Mouse (Mus musculus) CD4-positive, CD25-positive, alpha-beta regulatory T cell (primary cell): Measurements from ENCODE around the gene Erbb3. TPM values are rescaled to one million over a fixed set of nuclear protein-coding genes. Genes with fewer than 3 reads are reported as not detected.

ENCODE experiments used
- polyA plus RNA-seq: library from polyadenylated mRNA; unstranded; fragments of 100-300 nt; shearing (Covaris generic); gene quantifications from one replicate; pipeline ENCODE4 v1.2.1, GENCODE M21; 2017

The Erbb3 gene
- 7.2 TPM for polyA plus RNA-seq

GRCm38 (mm10) chr10:128589464-128590192 lies at the start of gene Erbb3:
Erbb3 (minus strand) TSS chr10:128589652.

GRCm38 (mm10) chr10:128626311-128627310 lies 37.2 kb upstream of the Erbb3 start, which contains the start of gene Rps26:
Rps26 (minus strand) TSS chr10:128626747.

GRCm38 (mm10) chr10:128565788-128566531 lies 23.5 kb downstream of the Erbb3 start, which contains the start of gene Pa2g4:
Pa2g4 (minus strand) TSS chr10:128565987.

GRCm38 (mm10) chr10:128548947-128549681 lies 40.3 kb downstream of the Erbb3 start, which contains the start of gene Rpl41:
Rpl41 (minus strand) TSS chr10:128549305.

GRCm38 (mm10) chr10:128547361-128548032 lies 42.0 kb downstream of the Erbb3 start, which contains the start of gene Zc3h10:
Zc3h10 (minus strand) TSS chr10:128547774.

GRCm38 (mm10) chr10:128525671-128526308 lies 63.7 kb downstream of the Erbb3 start, which contains the start of gene Esyt1:
Esyt1 (minus strand) TSS chr10:128525871.

Other genes with a start within 250 kb of the Erbb3 start
- gene Coq10a, start 220.7 kb downstream of the Erbb3 start, polyA plus RNA-seq = 35.0 TPM
- gene Ankrd52, start 212.5 kb downstream of the Erbb3 start, polyA plus RNA-seq = 7.0 TPM
- gene Slc39a5, start 188.4 kb downstream of the Erbb3 start, polyA plus RNA-seq = 0.32 TPM
- 104 TPM for gene Nabp2, start 178.2 kb downstream of the Erbb3 start, polyA plus RNA-seq
- gene Rnf41, start 178.0 kb downstream of the Erbb3 start, polyA plus RNA-seq = 39.7 TPM
- 127 TPM for gene Smarcc2, start 130.4 kb downstream of the Erbb3 start, polyA plus RNA-seq
- 1,369 TPM for gene Myl6, start 95.5 kb downstream of the Erbb3 start, polyA plus RNA-seq
- 3.9 TPM for gene Myl6b, start 91.0 kb downstream of the Erbb3 start, polyA plus RNA-seq
- gene Esyt1, start 63.8 kb downstream of the Erbb3 start, polyA plus RNA-seq = 222 TPM
- gene Zc3h10, start 41.9 kb downstream of the Erbb3 start, polyA plus RNA-seq = 24.2 TPM
- 2,319 TPM for gene Rpl41, start 40.3 kb downstream of the Erbb3 start, polyA plus RNA-seq
- 36.9 TPM for gene Pa2g4, start 23.7 kb downstream of the Erbb3 start, polyA plus RNA-seq
- 653 TPM for gene Rps26, start 37.1 kb upstream of the Erbb3 start, polyA plus RNA-seq
- 127 TPM for gene Ikzf4, start 56.3 kb upstream of the Erbb3 start, polyA plus RNA-seq
- gene Suox, start 84.4 kb upstream of the Erbb3 start, polyA plus RNA-seq = 56.1 TPM
- gene Rab5b, start 106.6 kb upstream of the Erbb3 start, polyA plus RNA-seq = 50.8 TPM
- 6.1 TPM for gene Pmel, start 114.5 kb upstream of the Erbb3 start, polyA plus RNA-seq
- gene Cdk2, start 115.4 kb upstream of the Erbb3 start, polyA plus RNA-seq = 42.1 TPM
- 752 TPM for gene Dgka, start 155.2 kb upstream of the Erbb3 start, polyA plus RNA-seq
- 45.9 TPM for gene Pym1, start 158.2 kb upstream of the Erbb3 start, polyA plus RNA-seq
- gene Mmp19, start 201.3 kb upstream of the Erbb3 start, polyA plus RNA-seq = 0.07 TPM
- 98.2 TPM for gene Dnajc14, start 214.4 kb upstream of the Erbb3 start, polyA plus RNA-seq
- gene Tmem198b, start 214.7 kb upstream of the Erbb3 start, polyA plus RNA-seq = 5.9 TPM
- 157 TPM for gene Sarnp, start 227.7 kb upstream of the Erbb3 start, polyA plus RNA-seq
- gene Ormdl2, start 232.0 kb upstream of the Erbb3 start, polyA plus RNA-seq = 52.6 TPM